Mouse (Mus musculus) heart, postnatal 0 days (tissue): ENCODE data around the gene Btn2a2. TPM values are rescaled to one million over a fixed set of nuclear protein-coding genes. Genes with fewer than 3 reads are reported as not detected.

Experiments used
- ATAC-seq: fragments of 200-750 bp; cut with Nextera tagmentation; 2 replicates; pipeline ENCODE4 v1.8.0; 2017; ENCODE audit warnings: low read depth, moderate number of reproducible peaks, moderate library complexity; ENCODE audit not compliant: insufficient read depth
- DNase-seq: peaks from one replicate; pipeline ENCODE4 v3.0.0-alpha.2; 2016; ENCODE audit warnings: low spot score
- H3K27ac ChIP-seq: fragments of 300-500 bp; sonication (generic); 2 replicates; pipeline ENCODE4 v1.5.1; 2014; ENCODE audit warnings: low read depth, mild to moderate bottlenecking
- H3K27me3 ChIP-seq: fragments of 300-500 bp; sonication (generic); 2 replicates; pipeline ENCODE4 v1.6.1; 2014; ENCODE audit warnings: low read length, mixed read lengths; ENCODE audit not compliant: control insufficient read depth, insufficient read depth
- H3K36me3 ChIP-seq: fragments of 300-500 bp; sonication (generic); replicated peaks from 2 replicates; pipeline ENCODE4 v1.6.1; 2014; ENCODE audit warnings: low read length, mixed read lengths; ENCODE audit not compliant: control insufficient read depth, insufficient read depth
- H3K4me1 ChIP-seq: fragments of 300-500 bp; sonication (generic); 2 replicates; pipeline ENCODE4 v1.6.1; 2014; ENCODE audit warnings: antibody characterized with exemption; ENCODE audit not compliant: control insufficient read depth, insufficient read depth
- H3K4me2 ChIP-seq: fragments of 300-500 bp; sonication (generic); 2 replicates; pipeline ENCODE4 v1.6.1; 2014; ENCODE audit warnings: low read depth, mild to moderate bottlenecking, low read length, moderate library complexity
- H3K4me3 ChIP-seq: fragments of 300-500 bp; sonication (generic); 2 replicates; pipeline ENCODE4 v1.5.1; 2014; ENCODE audit warnings: low read depth, low read length
- H3K9ac ChIP-seq: fragments of 300-500 bp; sonication (generic); replicated peaks from 2 replicates; pipeline ENCODE4 v1.6.1; 2014; ENCODE audit warnings: low read depth, low read length, mixed read lengths
- H3K9me3 ChIP-seq: fragments of 300-500 bp; sonication (generic); replicated peaks from 2 replicates; pipeline ENCODE4 v1.6.1; 2016; ENCODE audit warnings: low read length; ENCODE audit not compliant: control insufficient read depth
- CTCF ChIP-seq: IDR thresholded peaks from 2 replicates; pipeline ENCODE4 v1.5.1; 2016; ENCODE audit warnings: antibody characterized with exemption, control low read depth, low read depth
- EP300 ChIP-seq: IDR thresholded peaks from 2 replicates; pipeline ENCODE4 v1.6.1; 2016; ENCODE audit warnings: antibody characterized with exemption, low read depth
- WGBS: fragments of 180-500 bp; shearing (Covaris S2); extraction: QIAGEN DNeasy Blood & Tissue Kit; methylation state at CpG from one replicate; pipeline ENCODE4 v1.1.7; 2014; 5-methylcytosine and 5-hydroxymethylcytosine counted together
- polyA plus RNA-seq: library from polyadenylated mRNA; unstranded; fragments of >200 nt; fragmentation: Nextera tagmentation; extraction: Ambion mirVana; gene quantifications from 2 replicates; pipeline ENCODE4 v1.2.1, GENCODE M21; 2015
- total RNA-seq: library from RNA; depleted of rRNA; stranded (reverse); fragments of >200 nt; gene quantifications from 2 replicates; pipeline ENCODE4 v1.2.3, GENCODE M21; 2014; ENCODE audit warnings: low replicate concordance

The Btn2a2 gene
- total and polyA plus RNA-seq, 2 experiments from 2014 or later = 0.15 TPM; not detected in 1

- H3K9me3 ChIP-seq = no peaks in the 10 kb centered on the region
- no peaks in the 10 kb centered on the region for H3K36me3 ChIP-seq
- no peaks in the 10 kb centered on the region for H3K27me3 ChIP-seq
- 36% methylated on average over 1 of the region's 1 CpGs for WGBS
- H3K4me1 ChIP-seq = no peaks in the 10 kb centered on the region
- H3K4me2 ChIP-seq = no peak overlapping the region
- no peak for TF ChIP-seq CTCF
- TF ChIP-seq EP300 = no peak
- DNase-seq (no peak), ATAC-seq (no peak)
- H3K4me3 ChIP-seq = no peak overlapping the region
- no peak overlapping the region for H3K9ac ChIP-seq
- H3K27ac ChIP-seq = no peak overlapping the region
These were observed 2.2 kb upstream of the Btn2a2 start for GRCm38 (mm10) chr13:23490863-23491262.

- Histone ChIP-seq H3K36me3 (no peaks in the 10 kb centered on the region), H3K27ac (no peak overlapping the region), H3K9me3 (no peaks in the 10 kb centered on the region), H3K4me3 (no peak overlapping the region), H3K4me2 (no peak overlapping the region), H3K9ac (no peak overlapping the region), H3K27me3 (no peaks in the 10 kb centered on the region), H3K4me1 (no peaks in the 10 kb centered on the region)
- DNase-seq (no peak), ATAC-seq (no peak)
- no peak for TF ChIP-seq EP300
- no peak for TF ChIP-seq CTCF
- 47% methylated on average over 5 of the region's 5 CpGs for WGBS
These were observed 3.4 kb downstream of the Btn2a2 start for GRCm38 (mm10) chr13:23485271-23485670.

DNA sequence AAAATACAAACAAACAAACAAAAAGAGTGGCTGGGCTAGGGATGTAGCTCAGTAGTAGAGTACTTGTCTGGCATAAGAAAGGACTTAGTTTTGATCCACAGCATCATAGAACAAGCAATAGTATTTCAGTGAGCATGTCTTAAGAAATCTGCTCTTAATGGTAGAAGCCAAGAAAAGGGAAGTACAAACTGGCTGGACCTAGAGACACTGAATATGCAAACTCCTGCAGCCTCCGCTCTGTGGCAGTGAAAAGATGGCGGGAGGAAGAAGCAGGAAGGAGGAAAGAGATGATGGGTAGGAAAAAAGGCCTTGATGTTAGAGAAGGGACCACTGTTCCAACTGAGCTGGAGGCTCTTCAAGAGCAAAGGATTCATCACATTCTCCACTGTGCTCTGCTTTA lies 5.5 kb downstream of the Btn2a2 start:
- ATAC-seq (no peak), DNase-seq (no peak)
- Histone ChIP-seq H3K9me3 (no peaks in the 10 kb centered on the region), H3K9ac (no peak overlapping the region), H3K27me3 (no peaks in the 10 kb centered on the region), H3K4me3 (no peak overlapping the region), H3K4me2 (no peak overlapping the region), H3K27ac (no peak overlapping the region), H3K36me3 (no peaks in the 10 kb centered on the region), H3K4me1 (no peaks in the 10 kb centered on the region)
- TF ChIP-seq CTCF = no peak
- no peak for TF ChIP-seq EP300
- 81% methylated on average over 2 of the region's 2 CpGs for WGBS

DNA sequence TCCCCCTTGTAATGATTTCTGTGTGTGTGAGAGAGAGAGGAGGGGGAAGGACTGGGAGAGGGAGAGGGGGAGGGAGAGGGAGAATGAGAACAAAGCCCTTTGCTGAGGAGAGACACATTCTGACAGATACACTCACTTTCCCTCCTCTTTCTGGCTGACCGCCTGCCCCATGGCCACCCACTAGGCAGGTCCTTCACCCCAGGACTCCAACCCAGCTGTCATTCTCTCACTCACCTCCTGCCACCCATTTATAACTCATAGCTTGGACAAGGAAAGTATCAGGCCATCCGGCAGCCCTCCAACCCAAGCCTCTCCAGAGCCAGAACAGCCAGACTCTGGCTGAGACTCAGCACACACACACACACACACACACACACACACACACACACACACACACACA lies 13.0 kb downstream of the Btn2a2 start:
- no peak overlapping the region for H3K9ac ChIP-seq
- ATAC-seq = no peak
- 21% methylated on average over 2 of the region's 2 CpGs for WGBS

GRCm38 (mm10) chr13:23466911-23467310 lies 21.7 kb downstream of the Btn2a2 start:
- no peaks in the 10 kb centered on the region for H3K36me3 ChIP-seq

More for the DNA sequence above, 13.0 kb downstream of the Btn2a2 start:
- no peak overlapping the region for H3K4me2 ChIP-seq
- H3K9me3 ChIP-seq = no peaks in the 10 kb centered on the region
- H3K27ac ChIP-seq = no peak overlapping the region
- no peaks in the 10 kb centered on the region for H3K36me3 ChIP-seq
- no peaks in the 10 kb centered on the region for H3K4me1 ChIP-seq
- no peak overlapping the region for H3K4me3 ChIP-seq
- DNase-seq = no peak
- TF ChIP-seq CTCF = no peak
- no peak for TF ChIP-seq EP300
- no peaks in the 10 kb centered on the region for H3K27me3 ChIP-seq

DNA sequence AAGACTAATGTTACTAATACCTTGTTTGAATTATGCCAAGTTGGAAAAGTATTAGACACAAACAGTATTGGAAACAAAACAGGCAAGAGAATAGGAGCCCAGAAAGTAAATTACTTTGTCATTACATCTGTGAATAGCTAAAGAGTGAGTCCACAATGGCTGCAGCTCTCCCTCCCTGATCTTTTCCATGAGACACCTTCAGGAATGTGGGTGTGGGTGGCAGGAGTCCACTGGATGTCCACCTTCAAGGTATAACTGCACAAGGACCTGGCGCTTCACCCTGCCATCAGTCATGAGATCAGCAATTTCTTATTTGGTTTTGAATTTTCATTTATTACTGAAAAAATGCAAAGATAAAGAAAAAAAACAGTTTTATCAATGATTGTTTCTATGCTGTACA lies 22.4 kb downstream of the Btn2a2 start:
- Histone ChIP-seq H3K4me3 (no peak overlapping the region), H3K9ac (no peak overlapping the region), H3K27me3 (no peaks in the 10 kb centered on the region), H3K9me3 (no peaks in the 10 kb centered on the region), H3K27ac (no peak overlapping the region), H3K4me2 (no peak overlapping the region), H3K36me3 (no peaks in the 10 kb centered on the region), H3K4me1 (peaks cover 17% of the 10 kb centered on the region)
- no peak for ATAC-seq
- TF ChIP-seq CTCF (no peak), EP300 (no peak)
- no peak for DNase-seq
- WGBS = 82% methylated on average over 1 of the region's 1 CpGs

More at GRCm38 (mm10) chr13:23466911-23467310, 21.7 kb downstream of the Btn2a2 start:
- TF ChIP-seq CTCF (no peak), EP300 (no peak)
- Histone ChIP-seq H3K9ac (no peak overlapping the region), H3K4me3 (no peak overlapping the region), H3K27ac (no peak overlapping the region), H3K4me2 (no peak overlapping the region), H3K27me3 (no peaks in the 10 kb centered on the region), H3K9me3 (no peaks in the 10 kb centered on the region), H3K4me1 (peaks cover 17% of the 10 kb centered on the region)
- peak; percentile 51 for ATAC-seq
- WGBS = 12% methylated on average over 9 of the region's 9 CpGs
- no peak for DNase-seq
